Mouse (Mus musculus): ENCODE results near the gene Arhgef15. TPM values are rescaled to one million over a fixed set of nuclear protein-coding genes. Genes with fewer than 3 reads are reported as not detected.
"Not testable (repeated sequence)": the region's sequence is repeated elsewhere in the genome, so short reads cannot be mapped to it uniquely, and the experiment has no call there.

The Arhgef15 gene
- polyA plus RNA-seq, 1 experiment, result not detected

DNA sequence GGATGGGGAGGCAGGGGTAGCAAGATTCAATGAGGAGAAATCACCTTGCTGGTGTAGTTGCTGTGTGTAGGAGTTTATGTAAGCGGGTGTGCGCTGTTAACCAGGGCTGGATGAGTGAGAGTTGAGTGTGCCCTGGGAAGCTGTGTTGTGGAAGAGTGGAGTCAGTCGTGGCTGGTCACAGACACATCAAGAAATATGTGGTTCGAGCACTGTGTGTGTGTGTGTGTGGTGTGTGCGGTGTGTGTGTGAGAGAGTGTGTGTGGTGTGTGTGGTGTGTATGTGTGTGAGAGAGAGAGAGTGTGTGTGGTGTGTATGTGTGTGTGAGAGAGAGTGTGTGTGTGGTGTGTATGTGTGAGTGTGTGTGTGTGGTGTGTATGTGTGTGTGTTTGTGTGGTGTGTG, 1.8 kb downstream of the Arhgef15 start:
- no peak overlapping the region for H3K27ac ChIP-seq (ENCODE audit: insufficient read depth, low read depth, low read length)
- H3K4me1 ChIP-seq (ENCODE audit: control insufficient read depth, insufficient read depth, low read length), result peaks cover 4% of the 10 kb centered on the region
- no peak for TF ChIP-seq POLR2A (IDR thresholded peaks at IDR 0.05; ENCODE audit: borderline replicate concordance, low read depth, low read length)
- TF ChIP-seq CTCF (IDR thresholded peaks at IDR 0.05; ENCODE audit: low read depth, low read length), result no peak
- H3K4me3 ChIP-seq (ENCODE audit: insufficient read depth, low read length), result no peak overlapping the region

DNA sequence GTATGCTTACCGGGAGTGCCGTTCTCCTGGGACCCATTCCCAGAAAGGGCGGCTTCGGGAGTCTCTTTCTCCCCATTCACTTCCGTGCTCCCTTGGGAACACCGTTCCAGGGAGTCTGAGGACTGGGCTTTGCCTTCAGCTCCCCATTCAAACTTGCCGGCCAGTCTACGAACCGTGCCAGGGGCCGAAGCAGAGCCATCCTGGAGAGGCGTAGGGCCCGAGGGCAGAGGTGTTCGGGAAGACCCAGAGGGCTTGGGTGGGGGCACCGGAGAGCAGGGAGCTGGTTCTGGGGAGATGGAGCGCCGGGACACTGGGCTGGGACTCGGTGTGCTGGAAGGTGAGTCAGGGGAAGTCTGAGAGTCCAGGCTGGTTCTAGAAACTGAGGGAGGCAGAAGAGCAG, 2.9 kb downstream of the Arhgef15 start:
- TF ChIP-seq CTCF (IDR thresholded peaks at IDR 0.05; ENCODE audit: low read depth, low read length) (no peak), POLR2A (IDR thresholded peaks at IDR 0.05; ENCODE audit: borderline replicate concordance, low read depth, low read length) (no peak)
- Histone ChIP-seq H3K4me1 (ENCODE audit: control insufficient read depth, insufficient read depth, low read length) (peaks cover 4% of the 10 kb centered on the region), H3K4me3 (ENCODE audit: insufficient read depth, low read length) (no peak overlapping the region; the same call in 1 of the 2 replicates), H3K27ac (ENCODE audit: insufficient read depth, low read depth, low read length) (no peak overlapping the region)

DNA sequence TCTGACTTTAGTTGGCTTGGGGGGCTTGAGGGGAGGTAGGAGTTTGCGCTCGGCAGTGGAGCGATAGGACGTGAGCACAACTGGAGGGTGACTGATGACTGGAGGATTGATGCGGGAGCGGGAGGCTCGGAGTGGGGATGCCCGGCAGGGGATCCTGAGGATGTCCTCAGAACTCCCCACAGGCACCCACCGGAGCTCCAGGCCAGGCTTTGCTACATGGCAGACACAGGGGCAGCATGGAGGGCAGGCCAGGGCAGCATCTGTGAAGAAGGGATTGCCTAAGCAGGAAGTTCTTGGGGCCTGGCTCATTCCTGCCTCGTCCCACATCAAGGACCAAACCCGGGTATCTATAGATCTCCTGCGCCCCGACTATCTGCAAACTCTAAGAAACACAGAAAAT, 3.4 kb downstream of the Arhgef15 start:
- TF ChIP-seq POLR2A (IDR thresholded peaks at IDR 0.05; ENCODE audit: borderline replicate concordance, low read depth, low read length), result no peak
- no peak for TF ChIP-seq CTCF (IDR thresholded peaks at IDR 0.05; ENCODE audit: low read depth, low read length)
- Histone ChIP-seq H3K4me1 (ENCODE audit: control insufficient read depth, insufficient read depth, low read length) (peaks cover 4% of the 10 kb centered on the region), H3K27ac (ENCODE audit: insufficient read depth, low read depth, low read length) (no peak overlapping the region), H3K4me3 (ENCODE audit: insufficient read depth, low read length) (no peak overlapping the region)

DNA sequence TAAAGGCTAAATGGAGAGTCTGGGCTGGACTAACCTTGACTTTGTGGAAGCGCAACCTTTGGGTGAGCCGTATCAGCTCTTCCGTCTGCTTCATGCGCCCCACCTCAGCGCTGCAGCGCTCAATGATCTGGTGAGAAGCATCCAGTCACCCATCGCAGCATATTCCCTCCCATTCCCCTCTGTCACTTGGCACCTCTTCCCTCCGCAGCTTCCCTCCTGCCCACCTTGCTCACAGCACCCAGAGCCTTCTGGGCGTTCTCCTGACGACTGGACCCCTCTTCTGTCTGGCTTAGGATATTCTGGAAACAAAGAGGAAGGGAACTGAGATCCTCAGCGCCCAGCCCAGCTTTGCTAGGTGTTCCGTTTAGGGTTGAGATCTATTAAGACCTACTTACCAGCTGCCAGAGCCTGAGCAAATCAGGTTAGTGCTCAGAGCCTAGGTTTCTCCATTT, 9.7 kb downstream of the Arhgef15 start:
- H3K27ac ChIP-seq (ENCODE audit: insufficient read depth, low read depth, low read length), result no peak overlapping the region
- TF ChIP-seq POLR2A (IDR thresholded peaks at IDR 0.05; ENCODE audit: borderline replicate concordance, low read depth, low read length) (no peak), CTCF (IDR thresholded peaks at IDR 0.05; ENCODE audit: low read depth, low read length) (no peak)

DNA sequence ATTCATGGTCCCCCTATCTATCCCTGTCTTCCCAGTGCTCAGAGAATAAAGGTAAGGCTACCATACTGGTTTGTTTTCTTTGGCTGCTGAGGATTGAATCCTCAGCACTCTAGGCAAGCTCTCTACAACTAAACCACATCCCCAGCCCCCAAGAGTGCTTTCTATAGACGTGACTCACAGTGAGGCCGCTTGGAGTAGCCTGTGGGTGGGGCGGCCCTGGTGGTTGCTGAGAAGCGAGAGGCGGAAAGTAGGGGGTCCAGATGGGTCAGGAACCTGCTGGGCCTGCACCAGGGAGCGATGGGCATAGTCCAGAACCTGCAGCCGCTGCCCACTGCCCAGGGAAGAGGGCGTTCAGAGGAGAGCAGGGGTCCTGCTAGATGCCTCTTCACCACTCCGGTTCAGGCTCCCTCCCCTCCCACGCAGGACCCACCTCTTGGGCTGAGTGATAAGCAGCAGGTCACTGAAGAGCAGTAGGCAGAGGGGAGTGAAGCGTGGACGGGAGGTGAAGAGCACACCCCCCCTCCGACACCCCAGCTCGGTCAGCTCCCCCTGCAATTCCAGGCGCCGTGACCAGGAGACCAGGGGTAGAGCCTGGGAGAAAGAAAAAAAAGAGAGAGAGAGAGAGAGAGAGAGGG, 10.4 kb downstream of the Arhgef15 start:
- TF ChIP-seq CTCF (IDR thresholded peaks at IDR 0.05; ENCODE audit: low read depth, low read length) (no peak), POLR2A (IDR thresholded peaks at IDR 0.05; ENCODE audit: borderline replicate concordance, low read depth, low read length) (no peak)
- Histone ChIP-seq H3K4me1 (ENCODE audit: control insufficient read depth, insufficient read depth, low read length) (no peaks in the 10 kb centered on the region), H3K27ac (ENCODE audit: insufficient read depth, low read depth, low read length) (no peak overlapping the region), H3K4me3 (ENCODE audit: insufficient read depth, low read length) (no peak overlapping the region)

More for the DNA sequence above, 9.7 kb downstream of the Arhgef15 start:
- Histone ChIP-seq H3K4me1 (ENCODE audit: control insufficient read depth, insufficient read depth, low read length) (no peaks in the 10 kb centered on the region), H3K4me3 (ENCODE audit: insufficient read depth, low read length) (no peak overlapping the region)

DNA sequence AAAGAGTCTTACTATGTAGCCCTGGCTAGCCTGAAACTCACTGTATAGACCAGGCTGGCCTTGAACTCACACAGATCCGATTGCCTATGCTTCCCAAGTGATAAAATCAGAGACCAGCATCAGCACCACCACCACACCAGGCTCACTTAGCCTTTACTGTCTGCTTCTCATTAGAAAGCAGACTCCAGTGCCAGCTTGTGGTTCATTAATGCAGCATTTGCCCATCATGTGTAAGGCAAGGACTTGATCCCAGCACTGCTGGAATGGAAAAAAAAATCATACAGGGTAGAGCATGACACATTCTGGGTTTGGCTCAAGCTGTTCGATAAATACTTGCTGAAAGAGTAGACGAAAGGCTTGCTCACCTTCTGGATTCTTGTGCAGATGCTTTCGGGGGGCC, 11.3 kb downstream of the Arhgef15 start:
- no peaks in the 10 kb centered on the region for H3K4me1 ChIP-seq (ENCODE audit: control insufficient read depth, insufficient read depth, low read length)
- H3K4me3 ChIP-seq (ENCODE audit: insufficient read depth, low read length), result no peak overlapping the region
- TF ChIP-seq CTCF (IDR thresholded peaks at IDR 0.05; ENCODE audit: low read depth, low read length) (no peak), POLR2A (IDR thresholded peaks at IDR 0.05; ENCODE audit: borderline replicate concordance, low read depth, low read length) (no peak)
- no peak overlapping the region for H3K27ac ChIP-seq (ENCODE audit: insufficient read depth, low read depth, low read length)

DNA sequence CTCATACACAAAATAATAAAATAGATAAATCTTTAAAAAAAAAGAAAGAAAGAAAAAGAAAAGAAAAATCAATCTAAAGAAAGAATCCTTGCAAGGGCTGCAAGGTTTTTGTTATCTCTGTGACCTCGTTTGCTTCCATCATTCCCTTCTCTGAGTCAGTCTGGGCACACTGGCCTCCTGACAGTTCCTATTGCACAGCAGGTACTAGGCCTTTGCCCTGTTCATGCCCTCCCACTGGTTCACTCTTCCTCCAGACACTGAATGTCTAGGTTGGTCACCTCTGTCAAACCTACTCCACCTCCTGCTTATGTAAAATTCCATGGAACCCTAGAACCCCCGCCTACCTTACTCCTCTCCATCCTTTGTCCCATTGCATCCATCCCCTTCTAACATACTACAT, 12.0 kb downstream of the Arhgef15 start:
- TF ChIP-seq POLR2A (IDR thresholded peaks at IDR 0.05; ENCODE audit: borderline replicate concordance, low read depth, low read length), result no peak
- TF ChIP-seq CTCF (IDR thresholded peaks at IDR 0.05; ENCODE audit: low read depth, low read length), result no peak
- Histone ChIP-seq H3K27ac (ENCODE audit: insufficient read depth, low read depth, low read length) (no peak overlapping the region), H3K4me1 (ENCODE audit: control insufficient read depth, insufficient read depth, low read length) (peaks cover 3% of the 10 kb centered on the region), H3K4me3 (ENCODE audit: insufficient read depth, low read length) (no peak overlapping the region)

DNA sequence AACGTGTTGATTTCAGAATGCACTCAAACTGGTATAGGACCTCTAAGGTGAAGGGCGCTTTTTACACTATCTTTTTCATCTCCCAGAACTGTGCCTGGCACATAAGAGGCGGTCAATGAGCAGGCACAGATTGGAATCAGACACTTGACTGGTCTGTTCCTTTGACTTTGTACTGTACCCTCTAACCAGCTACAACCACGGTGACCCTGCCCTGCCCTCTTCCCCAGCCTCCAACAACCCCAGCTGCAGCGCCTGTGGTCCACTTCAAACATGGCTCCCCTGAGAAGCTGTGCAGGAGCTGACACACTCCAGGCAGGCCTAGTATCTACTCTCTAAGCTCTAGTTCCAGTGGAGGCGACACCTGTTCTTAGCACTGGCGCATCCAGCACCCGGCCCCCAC, 14.5 kb downstream of the Arhgef15 start:
- Histone ChIP-seq H3K4me1 (ENCODE audit: control insufficient read depth, insufficient read depth, low read length) (peaks cover 8% of the 10 kb centered on the region), H3K27ac (ENCODE audit: insufficient read depth, low read depth, low read length) (no peak overlapping the region), H3K4me3 (ENCODE audit: insufficient read depth, low read length) (no peak overlapping the region)
- no peak for TF ChIP-seq CTCF (IDR thresholded peaks at IDR 0.05; ENCODE audit: low read depth, low read length)
- TF ChIP-seq POLR2A (IDR thresholded peaks at IDR 0.05; ENCODE audit: borderline replicate concordance, low read depth, low read length), result no peak

DNA sequence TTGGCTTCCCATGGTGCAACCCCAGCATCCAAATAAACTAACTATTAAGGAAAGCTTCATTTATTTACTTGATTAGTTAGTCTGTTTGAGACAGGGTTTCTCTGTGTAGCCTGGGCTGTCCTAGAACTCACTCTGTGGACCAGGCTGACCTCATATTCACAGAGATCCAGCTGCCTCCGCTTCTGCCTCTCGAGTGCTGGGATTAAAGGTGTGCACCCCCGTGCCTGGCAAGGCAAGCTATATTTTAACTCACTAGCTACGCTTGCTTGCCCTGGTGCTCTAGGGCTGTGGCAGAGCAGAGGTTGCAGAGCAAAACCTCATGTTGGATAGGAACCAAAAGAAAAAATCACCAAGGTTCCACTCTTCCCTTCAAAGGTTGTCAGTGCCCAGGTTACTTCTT, 16.8 kb downstream of the Arhgef15 start:
- H3K4me3 ChIP-seq (ENCODE audit: insufficient read depth, low read length), result peak overlapping the region; percentile 58
- no peak for TF ChIP-seq POLR2A (IDR thresholded peaks at IDR 0.05; ENCODE audit: borderline replicate concordance, low read depth, low read length)
- TF ChIP-seq CTCF (IDR thresholded peaks at IDR 0.05; ENCODE audit: low read depth, low read length), result no peak
- H3K4me1 ChIP-seq (ENCODE audit: control insufficient read depth, insufficient read depth, low read length), result peaks cover 8% of the 10 kb centered on the region
- no peak overlapping the region for H3K27ac ChIP-seq (ENCODE audit: insufficient read depth, low read depth, low read length)

DNA sequence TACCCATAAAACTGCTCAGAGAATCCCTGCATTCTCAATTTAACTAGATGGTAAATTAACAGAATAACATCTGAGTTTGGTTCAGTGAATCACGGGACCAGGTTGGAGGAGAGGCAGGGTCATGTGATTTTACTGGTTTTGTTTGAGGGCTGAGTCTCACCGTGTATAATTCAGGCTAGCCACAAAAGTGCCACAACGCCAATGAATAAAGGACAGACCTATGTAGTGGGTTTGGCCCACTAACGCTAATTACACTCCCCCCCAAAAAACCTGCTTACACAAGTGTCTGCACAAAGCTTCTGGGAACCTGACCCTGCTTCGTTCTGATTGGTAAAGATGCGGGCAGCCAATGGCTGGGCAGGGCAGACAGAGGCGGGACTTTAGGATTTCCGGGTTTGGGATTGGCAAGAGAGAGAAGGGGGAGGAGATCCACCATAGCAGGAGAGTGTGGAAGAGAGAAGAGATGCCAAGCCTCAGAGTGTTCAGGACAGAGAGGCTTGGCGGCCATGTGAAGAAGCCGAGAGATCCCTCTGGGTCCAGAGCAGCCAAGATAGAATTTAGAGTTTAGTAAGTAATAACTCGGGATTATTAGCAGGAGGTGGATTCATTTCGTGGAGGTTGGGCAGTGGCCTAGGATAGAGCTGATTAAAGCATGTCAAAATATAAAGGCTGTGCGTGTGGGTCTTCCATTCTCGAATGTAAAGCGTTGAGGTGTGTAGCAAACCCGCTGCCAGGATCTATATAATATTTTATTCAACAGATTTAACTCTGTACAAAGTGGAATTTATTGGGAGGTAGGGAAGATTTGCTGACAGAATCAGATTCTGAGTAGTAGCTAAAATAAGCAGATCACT, 17.6 kb downstream of the Arhgef15 start:
- peak overlapping the region; percentile 63 for H3K27ac ChIP-seq (ENCODE audit: insufficient read depth, low read depth, low read length)

DNA sequence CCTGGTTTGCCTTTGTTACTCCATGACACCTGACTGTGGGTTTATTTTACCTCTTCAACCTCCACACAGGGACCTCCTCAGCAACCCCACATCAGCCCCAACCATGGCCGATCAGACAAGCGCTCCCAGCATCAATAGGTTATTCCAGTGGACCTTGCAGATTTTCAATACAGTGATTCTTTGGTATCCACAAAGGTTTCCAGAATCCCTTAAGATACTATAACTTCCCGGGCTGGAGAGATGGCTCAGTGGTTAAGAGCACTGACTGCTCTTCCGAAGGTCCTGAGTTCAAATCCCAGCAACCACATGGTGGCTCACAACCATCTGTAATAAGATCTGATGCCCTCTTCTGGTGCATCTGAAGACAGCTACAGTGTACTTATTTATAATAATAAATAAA, 20.3 kb downstream of the Arhgef15 start:
- not testable (repeated sequence) for H3K4me3 ChIP-seq (ENCODE audit: insufficient read depth, low read length); H3K27ac ChIP-seq (ENCODE audit: insufficient read depth, low read depth, low read length); H3K4me1 ChIP-seq (ENCODE audit: control insufficient read depth, insufficient read depth, low read length)

More for the DNA sequence above, 17.6 kb downstream of the Arhgef15 start:
- TF ChIP-seq POLR2A (IDR thresholded peaks at IDR 0.05; ENCODE audit: borderline replicate concordance, low read depth, low read length), result no peak
- TF ChIP-seq CTCF (IDR thresholded peaks at IDR 0.05; ENCODE audit: low read depth, low read length), result no peak
- H3K4me3 ChIP-seq (ENCODE audit: insufficient read depth, low read length), result peak overlapping the region; percentile 58
- H3K4me1 ChIP-seq (ENCODE audit: control insufficient read depth, insufficient read depth, low read length), result peaks cover 8% of the 10 kb centered on the region
